Mouse (Mus musculus) MEL (cell line): ENCODE measurements around the gene Pbxip1. TPM values are rescaled to one million over a fixed set of nuclear protein-coding genes. Genes with fewer than 3 reads are reported as not detected.

Experiments
- DNase-seq: peaks from one replicate; pipeline ENCODE4 v3.0.0; 2011; ENCODE audit warnings: low read depth, low spot score
- H3K27ac ChIP-seq: 2 replicates; pipeline ENCODE4 v1.5.1; 2012; ENCODE audit warnings: low read depth, mild to moderate bottlenecking, control low read depth, low read length, moderate library complexity; ENCODE audit not compliant: control insufficient read depth
- H3K27me3 ChIP-seq, 2 experiments: fragments of 150-350 bp in 1 of 2; sonication (generic) in 1 of 2; 2 replicates each; pipeline ENCODE4 v1.6.1; 2012; ENCODE audit warnings: low read length in 2 of 2, mild to moderate bottlenecking in 2 of 2, improper control_type of control experiment in 1 of 2, moderate library complexity in 1 of 2; ENCODE audit not compliant: insufficient read depth in 2 of 2, control insufficient read depth in 1 of 2
- H3K36me3 ChIP-seq, 2 experiments: 2 replicates each; pipeline ENCODE4 v1.6.1; 2012 to 2014; ENCODE audit warnings: low read length in 2 of 2, improper control_type of control experiment in 1 of 2, inconsistent platforms in 1 of 2, mild to moderate bottlenecking in 1 of 2; ENCODE audit not compliant: insufficient read depth in 2 of 2, control insufficient read depth in 1 of 2
- H3K4me1 ChIP-seq, 2 experiments: fragments of 150-350 bp in 1 of 2; sonication (generic) in 1 of 2; 2 replicates each; pipeline ENCODE4 v1.6.1; 2012; ENCODE audit warnings: low read length in 2 of 2, improper control_type of control experiment in 1 of 2, mild to moderate bottlenecking in 1 of 2; ENCODE audit not compliant: insufficient read depth in 2 of 2, control insufficient read depth in 1 of 2
- H3K4me3 ChIP-seq, 2 experiments: fragments of 150-350 bp in 1 of 2; sonication (generic) in 1 of 2; 2 replicates each; pipeline ENCODE4 v1.5.1; 2012; ENCODE audit warnings: low read depth in 2 of 2, low read length in 2 of 2, mild to moderate bottlenecking in 2 of 2, moderate library complexity in 2 of 2, control low read depth in 1 of 2, improper control_type of control experiment in 1 of 2; ENCODE audit not compliant: control insufficient read depth in 1 of 2, insufficient read depth in 1 of 2
- H3K79me2 ChIP-seq: 2 replicates; pipeline ENCODE4 v1.6.1; 2012; ENCODE audit warnings: mild to moderate bottlenecking, low read length, moderate library complexity; ENCODE audit not compliant: control insufficient read depth, poor library complexity, insufficient read depth
- H3K9ac ChIP-seq: 2 replicates; pipeline ENCODE4 v1.6.1; 2012; ENCODE audit warnings: low read depth, mild to moderate bottlenecking, control low read depth, low read length, moderate library complexity; ENCODE audit not compliant: control insufficient read depth, poor library complexity, severe bottlenecking
- H3K9me3 ChIP-seq: fragments of 150-350 bp; sonication (generic); replicated peaks from 2 replicates; pipeline ENCODE4 v1.6.1; 2012; ENCODE audit warnings: mild to moderate bottlenecking, low read length, improper control_type of control experiment, moderate library complexity; ENCODE audit not compliant: insufficient read depth
- CHD1 ChIP-seq: IDR thresholded peaks from 2 replicates; pipeline ENCODE4 v1.6.1; 2012; ENCODE audit warnings: low read depth, mild to moderate bottlenecking, inconsistent platforms, low read length, improper control_type of control experiment
- CHD2 ChIP-seq: IDR thresholded peaks from 2 replicates; pipeline ENCODE4 v1.6.1; 2011; ENCODE audit warnings: low read length, improper control_type of control experiment
- CTCF ChIP-seq, 3 experiments: IDR thresholded peaks in 2 of 3; conservative IDR thresholded peaks in 1 of 3; 2 replicates each; pipeline ENCODE4 v1.5.1; 2011 to 2012; ENCODE audit warnings: low read length in 3 of 3, low read depth in 2 of 3, mild to moderate bottlenecking in 2 of 3, improper control_type of control experiment in 1 of 3, inconsistent platforms in 1 of 3, mixed read lengths in 1 of 3, moderate library complexity in 1 of 3; ENCODE audit not compliant: control insufficient read depth in 1 of 3, insufficient read depth in 1 of 3, poor library complexity in 1 of 3, severe bottlenecking in 1 of 3
- E2F4 ChIP-seq: IDR thresholded peaks from 2 replicates; pipeline ENCODE4 v1.6.1; 2011; ENCODE audit warnings: low read depth, low read length, improper control_type of control experiment, borderline replicate concordance
- ELF1 ChIP-seq: IDR thresholded peaks from 2 replicates; pipeline ENCODE4 v1.6.1; 2014; ENCODE audit warnings: low read depth, mild to moderate bottlenecking, inconsistent platforms, low read length, improper control_type of control experiment, moderate library complexity
- EP300 ChIP-seq, 2 experiments: IDR thresholded peaks; 2 replicates each; pipeline ENCODE4 v1.6.1; 2011; ENCODE audit warnings: improper control_type of control experiment in 2 of 2, low read length in 2 of 2, low read depth in 1 of 2, mild to moderate bottlenecking in 1 of 2
- ETS1 ChIP-seq: IDR thresholded peaks from 2 replicates; pipeline ENCODE4 v1.6.1; 2012; ENCODE audit warnings: low read depth, mild to moderate bottlenecking, inconsistent platforms, low read length, improper control_type of control experiment, moderate library complexity
- GATA1 ChIP-seq: IDR thresholded peaks from 2 replicates; pipeline ENCODE4 v1.6.1; 2011; ENCODE audit warnings: low read depth, low read length, improper control_type of control experiment
- MEF2A ChIP-seq: IDR thresholded peaks from 2 replicates; pipeline ENCODE4 v1.6.1; 2014; ENCODE audit warnings: low read depth, mild to moderate bottlenecking, inconsistent platforms, low read length, improper control_type of control experiment; ENCODE audit not compliant: poor library complexity, insufficient replicate concordance, severe bottlenecking; ENCODE audit errors: extremely low read depth
- MYB ChIP-seq: IDR thresholded peaks from 2 replicates; pipeline ENCODE4 v1.6.1; 2011; ENCODE audit warnings: mild to moderate bottlenecking, low read depth, low read length, improper control_type of control experiment
- MYC ChIP-seq: IDR thresholded peaks from 2 replicates; pipeline ENCODE4 v1.6.1; 2011; ENCODE audit warnings: low read depth, mild to moderate bottlenecking, low read length, improper control_type of control experiment, moderate library complexity
- NRF1 ChIP-seq: IDR thresholded peaks from 2 replicates; pipeline ENCODE4 v1.6.1; 2014; ENCODE audit warnings: low read depth, mild to moderate bottlenecking, inconsistent platforms, low read length, improper control_type of control experiment, moderate library complexity; ENCODE audit not compliant: poor library complexity, insufficient read depth, severe bottlenecking
- POLR2A ChIP-seq, 2 experiments: IDR thresholded peaks; 2 replicates each; pipeline ENCODE4 v1.6.1; 2011 to 2012; ENCODE audit warnings: low read length in 2 of 2, mild to moderate bottlenecking in 2 of 2, control low read depth in 1 of 2, improper control_type of control experiment in 1 of 2, low read depth in 1 of 2, moderate library complexity in 1 of 2; ENCODE audit not compliant: control insufficient read depth in 1 of 2, insufficient read depth in 1 of 2, poor library complexity in 1 of 2
- RAD21 ChIP-seq: IDR thresholded peaks from 2 replicates; pipeline ENCODE4 v1.6.1; 2011; ENCODE audit warnings: mild to moderate bottlenecking, low read depth, low read length, improper control_type of control experiment
- RCOR1 ChIP-seq: IDR thresholded peaks from 2 replicates; pipeline ENCODE4 v1.6.1; 2012; ENCODE audit warnings: low read depth, mild to moderate bottlenecking, inconsistent platforms, low read length, improper control_type of control experiment
- SIN3A ChIP-seq: IDR thresholded peaks from 2 replicates; pipeline ENCODE4 v1.6.1; 2012; ENCODE audit warnings: low read length, improper control_type of control experiment, inconsistent platforms
- SMC3 ChIP-seq: IDR thresholded peaks from 2 replicates; pipeline ENCODE4 v1.6.1; 2011; ENCODE audit warnings: low read depth, low read length, improper control_type of control experiment
- TAL1 ChIP-seq: IDR thresholded peaks from 2 replicates; pipeline ENCODE4 v1.6.1; 2012; ENCODE audit warnings: mild to moderate bottlenecking, inconsistent platforms, low read length, moderate library complexity, mixed read lengths
- UBTF ChIP-seq: IDR thresholded peaks from 2 replicates; pipeline ENCODE4 v1.6.1; 2012; ENCODE audit warnings: low read depth, mild to moderate bottlenecking, inconsistent platforms, low read length, improper control_type of control experiment, moderate library complexity, borderline replicate concordance; ENCODE audit not compliant: insufficient read depth
- USF1 ChIP-seq: IDR thresholded peaks from 2 replicates; pipeline ENCODE4 v1.6.1; 2014; ENCODE audit warnings: low read depth, mild to moderate bottlenecking, inconsistent platforms, low read length, improper control_type of control experiment, moderate library complexity
- USF2 ChIP-seq, 2 experiments: IDR thresholded peaks; 2 replicates each; pipeline ENCODE4 v1.6.1; 2011 to 2012; ENCODE audit warnings: improper control_type of control experiment in 2 of 2, low read length in 2 of 2, borderline replicate concordance in 1 of 2, inconsistent platforms in 1 of 2, low read depth in 1 of 2, mild to moderate bottlenecking in 1 of 2; ENCODE audit not compliant: insufficient read depth in 1 of 2
- ZC3H11A ChIP-seq: IDR thresholded peaks from 2 replicates; pipeline ENCODE4 v1.6.1; 2012; ENCODE audit warnings: low read depth, mild to moderate bottlenecking, inconsistent platforms, low read length, improper control_type of control experiment
- ZKSCAN1 ChIP-seq: IDR thresholded peaks from 2 replicates; pipeline ENCODE4 v1.6.1; 2012; ENCODE audit warnings: low read depth, mild to moderate bottlenecking, inconsistent platforms, low read length, improper control_type of control experiment, moderate library complexity
- ZMIZ1 ChIP-seq: IDR thresholded peaks from 2 replicates; pipeline ENCODE4 v1.6.1; 2012; ENCODE audit warnings: low read depth, mild to moderate bottlenecking, inconsistent platforms, low read length, improper control_type of control experiment, moderate library complexity
- ZNF384 ChIP-seq: IDR thresholded peaks from 2 replicates; pipeline ENCODE4 v1.6.1; 2012; ENCODE audit warnings: low read depth, mild to moderate bottlenecking, inconsistent platforms, low read length, improper control_type of control experiment
- polyA plus RNA-seq, 2 experiments: library from polyadenylated mRNA; stranded (reverse) in 1 of 2; unstranded in 1 of 2; fragments of >175 nt in 1 of 2; fragments of >200 nt in 1 of 2; gene quantifications; 2 replicates each; pipeline versions ENCODE4 v1.2.1 to v1.2.4; 2012; ENCODE audit warnings: low replicate concordance in 2 of 2, low read depth in 1 of 2; ENCODE audit not compliant: insufficient read length in 2 of 2, insufficient read depth in 1 of 2, missing spikeins in 1 of 2
- total RNA-seq: library from RNA; depleted of rRNA; stranded (reverse); fragments of 300-350 nt; gene quantifications from 2 replicates; pipeline ENCODE4 v1.2.3, GENCODE M21; 2012

The Pbxip1 gene
- total and polyA plus RNA-seq, 3 experiments: 4.8 to 10.7 TPM; not detected in 1

- TF ChIP-seq POLR2A (IDR thresholded peaks at IDR 0.05; ENCODE audit: control insufficient read depth in 1 of 2, insufficient read depth in 1 of 2, low read depth in 1 of 2, low read length in 2 of 2, poor library complexity in 1 of 2): peak in 1 of 2 experiments; percentile 73; a peak in 2 of 4 replicates
- TF ChIP-seq ZNF384: peak; percentile 100
- no peak for TF ChIP-seq TAL1
- TF ChIP-seq GATA1: peak; percentile 65
- no peak for TF ChIP-seq UBTF
- peak; percentile 90; the same call in 1 of the 2 replicates for TF ChIP-seq ZKSCAN1
- peak in 1 of 2 experiments; percentile 78; a peak in 3 of 4 replicates for TF ChIP-seq EP300 (IDR thresholded peaks at IDR 0.05; ENCODE audit: low read depth in 1 of 2, low read length in 2 of 2)
- peak; percentile 100 for TF ChIP-seq SIN3A
- TF ChIP-seq MYB: peak; percentile 37
- no peak for TF ChIP-seq USF2 (IDR thresholded peaks at IDR 0.05; ENCODE audit: borderline replicate concordance in 1 of 2, insufficient read depth in 1 of 2, low read depth in 1 of 2, low read length in 2 of 2)
- TF ChIP-seq MEF2A: no peak; the same call in 1 of the 2 replicates
- no peak for TF ChIP-seq E2F4
- TF ChIP-seq RAD21: no peak
- no peak for TF ChIP-seq ZMIZ1
Measured at GRCm38 (mm10) chr3:89448720-89449537, 12.4 kb downstream of the Pbxip1 start (continued).

GRCm38 (mm10) chr3:89449541-89449940 is 13.0 kb downstream of the Pbxip1 start:
- Histone ChIP-seq H3K9ac (peak overlapping the region; percentile 50), H3K4me1 (peaks cover 0 to 8% of the 10 kb centered on the region in 2 experiments; a peak in 2 of 4 replicates), H3K27ac (peak overlapping the region; percentile 59), H3K79me2 (no peaks in the 10 kb centered on the region), H3K4me3 (peak overlapping the region; percentile 33 to 43), H3K9me3 (no peaks in the 10 kb centered on the region), H3K36me3 (peaks cover 0 to 3% of the 10 kb centered on the region in 2 experiments; a peak in 2 of 4 replicates), H3K27me3 (no peaks in the 10 kb centered on the region)
- peak; percentile 7; the same call in 1 of the 2 replicates for TF ChIP-seq ETS1
- peak; percentile 73 for TF ChIP-seq SMC3
- no peak for TF ChIP-seq USF1
- TF ChIP-seq CHD1: no peak
- TF ChIP-seq ZKSCAN1: no peak
- peak; percentile 38; the same call in 1 of the 2 replicates for TF ChIP-seq MYC
- no peak for TF ChIP-seq ZMIZ1
- TF ChIP-seq CHD2: no peak
- TF ChIP-seq ELF1: no peak
- no peak for TF ChIP-seq NRF1
- TF ChIP-seq RCOR1: no peak
- peak; percentile 46; the same call in 1 of the 2 replicates for TF ChIP-seq ZNF384
- TF ChIP-seq ZC3H11A: peak; percentile 74
- TF ChIP-seq RAD21: peak; percentile 89
- TF ChIP-seq CTCF (IDR thresholded peaks at IDR 0.05 in 2 of 3, conservative IDR thresholded peaks at IDR 0.05 in 1 of 3; ENCODE audit: control insufficient read depth in 1 of 3, insufficient read depth in 1 of 3, low read depth in 2 of 3, low read length in 3 of 3, poor library complexity in 1 of 3, severe bottlenecking in 1 of 3): peak; percentile 94 to 99 (median 98)
- DNase-seq: peak; percentile 93
